Mouse (Mus musculus) left cerebral cortex, postnatal 4 days (tissue): ENCODE measurements around the gene 6430548M08Rik. TPM values are rescaled to one million over a fixed set of nuclear protein-coding genes. Genes with fewer than 3 reads are reported as not detected.

Experiments
- DNase-seq: peaks from one replicate; pipeline ENCODE4 v3.0.0-alpha.2; 2022
- intact Hi-C: fragments of 180-260 bp; cut with DNase I; formaldehyde crosslinking; loops from one replicate; pipeline ENCODE4 v1.15.1; 2025
- total RNA-seq, 2 experiments: library from RNA; stranded (reverse); gene quantifications; 2 replicates each; pipeline ENCODE4 v1.2.3; 2021

Gene 6430548M08Rik
- total RNA-seq, 2 experiments from 2014 or later = 74.9 to 76.5 TPM

GRCm38 (mm10) chr8:120213229-120213628 is 99.3 kb downstream of the 6430548M08Rik start:
- intact Hi-C loops = no loop called here
- DNase-seq = no peak

GRCm38 (mm10) chr8:120213939-120214338 is 100.0 kb downstream of the 6430548M08Rik start:
- intact Hi-C loops = no loop called here
- peak; percentile 92 for DNase-seq

Other genes starting within 250 kb of the 6430548M08Rik start
- gene Usp10, start 203.8 kb upstream of the 6430548M08Rik start, total RNA-seq = 100 to 1,000 TPM; 150 to 152 TPM
- 10 to 100 TPM in 1 of 2 experiments, 1 to 10 TPM in 1; 6.5 to 12.8 TPM for gene Gm20388, start 203.3 kb upstream of the 6430548M08Rik start, total RNA-seq
- gene Crispld2, start 121.7 kb upstream of the 6430548M08Rik start, total RNA-seq = 1 to 10 TPM; 1.7 to 1.8 TPM
- gene Zdhhc7, start 12.7 kb upstream of the 6430548M08Rik start, total RNA-seq = 10 to 100 TPM; 27.7 TPM
- not detected for gene Fam92b, start 63.3 kb downstream of the 6430548M08Rik start, total RNA-seq
- 10 to 100 TPM; 57.4 to 59.3 TPM for gene Gse1, start 114.3 kb downstream of the 6430548M08Rik start, total RNA-seq